Mouse (Mus musculus) kidney, postnatal 4 days (tissue): Measurements from ENCODE around the gene Lrtm1.

Source experiments
- DNase-seq, 2 experiments: peaks; one replicate each; pipeline ENCODE4 v3.0.0; 2021; ENCODE audit warnings: mixed read lengths in 2 of 2

Gene Lrtm1

GRCm38 (mm10) chr14:29038246-29038645 is 20.2 kb downstream of the Lrtm1 start:
- DNase-seq = no peak

GRCm38 (mm10) chr14:29040606-29041364 is 22.8 kb downstream of the Lrtm1 start:
- no peak for DNase-seq

GRCm38 (mm10) chr14:29041498-29041897 is 23.5 kb downstream of the Lrtm1 start:
- DNase-seq = no peak

GRCm38 (mm10) chr14:29042355-29042754 is 24.3 kb downstream of the Lrtm1 start:
- no peak for DNase-seq

- DNase-seq = no peak
These were observed 34.2 kb downstream of the Lrtm1 start for GRCm38 (mm10) chr14:29051951-29052835.

- no peak for DNase-seq
These were observed 42.7 kb downstream of the Lrtm1 start for GRCm38 (mm10) chr14:29060679-29061078.

GRCm38 (mm10) chr14:29061491-29061890 is 43.5 kb downstream of the Lrtm1 start:
- no peak for DNase-seq

- DNase-seq = no peak
These were observed 44.7 kb downstream of the Lrtm1 start for GRCm38 (mm10) chr14:29062676-29063075.

- DNase-seq = no peak
These were observed 55.7 kb downstream of the Lrtm1 start for GRCm38 (mm10) chr14:29073747-29074146.

- DNase-seq = peak; percentile 18 to 24
These were observed 59.4 kb downstream of the Lrtm1 start for GRCm38 (mm10) chr14:29077418-29077817.

- peak in 1 of 2 experiments; percentile 27 for DNase-seq
These were observed 62.2 kb downstream of the Lrtm1 start for GRCm38 (mm10) chr14:29080228-29080627.

- peak; percentile 29 to 55 for DNase-seq
These were observed 62.6 kb downstream of the Lrtm1 start for GRCm38 (mm10) chr14:29080630-29081029.

- no peak for DNase-seq
These were observed 64.2 kb downstream of the Lrtm1 start for GRCm38 (mm10) chr14:29082171-29082570.
